Mouse (Mus musculus) forebrain, embryonic 10.5 days (tissue): ENCODE measurements around the gene Ldlrad2. TPM values are rescaled to one million over a fixed set of nuclear protein-coding genes. Genes with fewer than 3 reads are reported as not detected.

Source experiments
- DNase-seq: peaks from one replicate; pipeline ENCODE4 v3.0.0-alpha.2; 2017; ENCODE audit warnings: low spot score; ENCODE audit errors: extremely low spot score
- H3K27ac ChIP-seq: fragments of 300-500 bp; sonication (generic); 2 replicates; pipeline ENCODE4 v1.5.1; 2016; ENCODE audit warnings: mild to moderate bottlenecking
- H3K27me3 ChIP-seq: fragments of 300-500 bp; sonication (generic); 2 replicates; pipeline ENCODE4 v1.6.1; 2016; ENCODE audit warnings: mild to moderate bottlenecking; ENCODE audit not compliant: poor library complexity, severe bottlenecking
- H3K36me3 ChIP-seq: fragments of 300-500 bp; sonication (generic); replicated peaks from 2 replicates; pipeline ENCODE4 v1.6.1; 2016; ENCODE audit warnings: mild to moderate bottlenecking, moderate library complexity
- H3K4me1 ChIP-seq: fragments of 300-500 bp; sonication (generic); 2 replicates; pipeline ENCODE4 v1.6.1; 2016
- H3K4me3 ChIP-seq: fragments of 300-500 bp; sonication (generic); 2 replicates; pipeline ENCODE4 v1.5.1; 2016; ENCODE audit warnings: mild to moderate bottlenecking, moderate library complexity
- H3K9me3 ChIP-seq: fragments of 300-500 bp; sonication (generic); 2 replicates; pipeline ENCODE4 v1.6.1; 2016; ENCODE audit warnings: mild to moderate bottlenecking, moderate library complexity
- WGBS: fragments of 180-500 bp; shearing (Covaris S2); methylation state at CpG from one replicate; pipeline ENCODE4 v1.1.7; 2016; 5-methylcytosine and 5-hydroxymethylcytosine counted together
- polyA plus RNA-seq: library from polyadenylated mRNA; unstranded; fragments of >200 nt; fragmentation: Nextera tagmentation; extraction: Ambion mirVana; gene quantifications from 2 replicates; pipeline ENCODE4 v1.2.1, GENCODE M21; 2016

Ldlrad2 gene
- not detected in 2 replicates for polyA plus RNA-seq

GRCm38 (mm10) chr4:137574469-137574868 lies at the start of gene Ldlrad2:
Ldlrad2 (minus strand) TSS chr4:137574569.
- Histone ChIP-seq H3K9me3 (no peaks in the 10 kb centered on the region), H3K27ac (no peak within 1 kb of the TSS), H3K36me3 (peaks cover 15% of the 10 kb centered on the region), H3K4me1 (peaks cover 8% of the 10 kb centered on the region), H3K27me3 (peaks cover 21% of the 10 kb centered on the region), H3K4me3 (no peak within 1 kb of the TSS)
- WGBS = 89% methylated on average over 10 of the region's 10 CpGs
- DNase-seq = no peak

GRCm38 (mm10) chr4:137622847-137623246 lies 48.5 kb upstream of the Ldlrad2 start:
- Histone ChIP-seq H3K4me3 (no peak overlapping the region), H3K9me3 (no peaks in the 10 kb centered on the region), H3K27me3 (no peaks in the 10 kb centered on the region), H3K36me3 (peaks cover 96% of the 10 kb centered on the region), H3K4me1 (peaks cover 27% of the 10 kb centered on the region), H3K27ac (no peak overlapping the region)
- 94% methylated on average over 8 of the region's 8 CpGs for WGBS
- DNase-seq = no peak

- peaks cover 99% of the 10 kb centered on the region for H3K36me3 ChIP-seq
- no peaks in the 10 kb centered on the region for H3K27me3 ChIP-seq
- H3K4me3 ChIP-seq = no peak overlapping the region
- H3K4me1 ChIP-seq = no peaks in the 10 kb centered on the region
- H3K27ac ChIP-seq = no peak overlapping the region
- 88% methylated on average over 15 of the region's 15 CpGs for WGBS
- no peak for DNase-seq
- H3K9me3 ChIP-seq = no peaks in the 10 kb centered on the region
These were observed 35.9 kb upstream of the Ldlrad2 start for GRCm38 (mm10) chr4:137610256-137610655.

- 91% methylated on average over 7 of the region's 7 CpGs for WGBS
- peaks cover 100% of the 10 kb centered on the region for H3K36me3 ChIP-seq
- no peak overlapping the region for H3K4me3 ChIP-seq
- H3K27me3 ChIP-seq = no peaks in the 10 kb centered on the region
- DNase-seq = no peak
- H3K4me1 ChIP-seq = no peaks in the 10 kb centered on the region
- H3K9me3 ChIP-seq = no peaks in the 10 kb centered on the region
- no peak overlapping the region for H3K27ac ChIP-seq
These were observed 35.3 kb upstream of the Ldlrad2 start for GRCm38 (mm10) chr4:137609702-137610101.

GRCm38 (mm10) chr4:137609281-137609680 lies 34.9 kb upstream of the Ldlrad2 start:
- no peak overlapping the region for H3K4me3 ChIP-seq
- no peaks in the 10 kb centered on the region for H3K9me3 ChIP-seq
- 94% methylated on average over 7 of the region's 7 CpGs for WGBS
- H3K27me3 ChIP-seq = no peaks in the 10 kb centered on the region
- DNase-seq = no peak
- H3K36me3 ChIP-seq = peaks cover 100% of the 10 kb centered on the region
- H3K27ac ChIP-seq = no peak overlapping the region
- no peaks in the 10 kb centered on the region for H3K4me1 ChIP-seq

GRCm38 (mm10) chr4:137607023-137607422 lies 32.7 kb upstream of the Ldlrad2 start:
- H3K27ac ChIP-seq = no peak overlapping the region
- H3K27me3 ChIP-seq = no peaks in the 10 kb centered on the region
- H3K4me1 ChIP-seq = peaks cover 12% of the 10 kb centered on the region; the same call in 1 of the 2 replicates
- peaks cover 79% of the 10 kb centered on the region for H3K36me3 ChIP-seq
- WGBS = 86% methylated on average over 2 of the region's 2 CpGs
- H3K9me3 ChIP-seq = no peaks in the 10 kb centered on the region
- H3K4me3 ChIP-seq = no peak overlapping the region
- no peak for DNase-seq

GRCm38 (mm10) chr4:137603449-137604171 lies 29.2 kb upstream of the Ldlrad2 start:
- no peaks in the 10 kb centered on the region for H3K9me3 ChIP-seq
- H3K27me3 ChIP-seq = no peaks in the 10 kb centered on the region
- 88% methylated on average over 11 of the region's 11 CpGs for WGBS
- H3K4me1 ChIP-seq = peaks cover 35% of the 10 kb centered on the region
- no peak overlapping the region for H3K27ac ChIP-seq
- no peak for DNase-seq
- no peak overlapping the region for H3K4me3 ChIP-seq
- H3K36me3 ChIP-seq = peaks cover 45% of the 10 kb centered on the region

- H3K4me1 ChIP-seq = peaks cover 69% of the 10 kb centered on the region
- H3K4me3 ChIP-seq = no peak overlapping the region
- no peak for DNase-seq
- no peaks in the 10 kb centered on the region for H3K27me3 ChIP-seq
- peaks cover 15% of the 10 kb centered on the region for H3K36me3 ChIP-seq
- H3K27ac ChIP-seq = no peak overlapping the region
- WGBS = 70% methylated on average over 5 of the region's 5 CpGs
- no peaks in the 10 kb centered on the region for H3K9me3 ChIP-seq
These were observed 24.2 kb upstream of the Ldlrad2 start for GRCm38 (mm10) chr4:137598577-137598976.

GRCm38 (mm10) chr4:137597098-137597630 lies 22.8 kb upstream of the Ldlrad2 start:
- WGBS = 94% methylated on average over 4 of the region's 4 CpGs
- H3K4me1 ChIP-seq = peaks cover 64% of the 10 kb centered on the region

GRCm38 (mm10) chr4:137594496-137595270 lies 20.3 kb upstream of the Ldlrad2 start:
- 6% methylated on average over 40 of the region's 40 CpGs for WGBS
- no peaks in the 10 kb centered on the region for H3K27me3 ChIP-seq
- H3K4me1 ChIP-seq = peaks cover 52% of the 10 kb centered on the region
- DNase-seq = no peak
- peak overlapping the region; percentile 90 for H3K4me3 ChIP-seq
- H3K36me3 ChIP-seq = peaks cover 15% of the 10 kb centered on the region
- H3K27ac ChIP-seq = peak overlapping the region; percentile 95
- no peaks in the 10 kb centered on the region for H3K9me3 ChIP-seq

More at GRCm38 (mm10) chr4:137597098-137597630, 22.8 kb upstream of the Ldlrad2 start:
- no peak for DNase-seq
- Histone ChIP-seq H3K36me3 (peaks cover 15% of the 10 kb centered on the region), H3K4me3 (no peak overlapping the region), H3K27me3 (no peaks in the 10 kb centered on the region), H3K27ac (no peak overlapping the region), H3K9me3 (no peaks in the 10 kb centered on the region)

GRCm38 (mm10) chr4:137593601-137594495 lies 19.5 kb upstream of the Ldlrad2 start, which contains the start of gene Usp48:
Usp48 (plus strand) TSS chr4:137593755.
- peak within 1 kb of the TSS; percentile 95 for H3K27ac ChIP-seq
- peaks cover 15% of the 10 kb centered on the region for H3K36me3 ChIP-seq
- H3K4me1 ChIP-seq = peaks cover 44% of the 10 kb centered on the region
- H3K9me3 ChIP-seq = no peaks in the 10 kb centered on the region
- peak; percentile 98 for DNase-seq
- no peaks in the 10 kb centered on the region for H3K27me3 ChIP-seq
- WGBS = under 1% methylated on average over 92 of the region's 92 CpGs
- peak within 1 kb of the TSS; percentile 90 for H3K4me3 ChIP-seq

- H3K36me3 ChIP-seq = 0 out of 2 replicates have a peak, but pooled peaks cover 6% of the 10 kb centered on the region
- no peak for DNase-seq
- WGBS = 85% methylated on average over 4 of the region's 4 CpGs
These were observed 16.6 kb upstream of the Ldlrad2 start for GRCm38 (mm10) chr4:137590961-137591360.

More at GRCm38 (mm10) chr4:137590961-137591360, 16.6 kb upstream of the Ldlrad2 start:
- Histone ChIP-seq H3K4me1 (peaks cover 18% of the 10 kb centered on the region), H3K4me3 (no peak overlapping the region), H3K9me3 (no peaks in the 10 kb centered on the region), H3K27ac (no peak overlapping the region), H3K27me3 (no peaks in the 10 kb centered on the region)
